Mouse (Mus musculus) frontal cortex, postnatal 25 days (tissue): ENCODE measurements around the gene Slc12a8.

ENCODE experiments used
- DNase-seq, 2 experiments: peaks; one replicate each; pipeline ENCODE4 v3.0.0; 2022; ENCODE audit warnings: low spot score in 2 of 2

Slc12a8 gene

GRCm38 (mm10) chr16:33612056-33612770 is 95.1 kb downstream of the Slc12a8 start:
- DNase-seq: no peak

- no peak for DNase-seq
Measured at GRCm38 (mm10) chr16:33615986-33616385, 98.9 kb downstream of the Slc12a8 start.

GRCm38 (mm10) chr16:33621836-33622235 is 104.7 kb downstream of the Slc12a8 start:
- DNase-seq: no peak

GRCm38 (mm10) chr16:33624586-33624985 is 107.5 kb downstream of the Slc12a8 start:
- no peak for DNase-seq

- no peak for DNase-seq
Measured at GRCm38 (mm10) chr16:33629539-33629938, 112.4 kb downstream of the Slc12a8 start.

GRCm38 (mm10) chr16:33635836-33636595 is 118.9 kb downstream of the Slc12a8 start:
- no peak for DNase-seq

GRCm38 (mm10) chr16:33641779-33642178 is 124.7 kb downstream of the Slc12a8 start:
- no peak for DNase-seq

GRCm38 (mm10) chr16:33653116-33653515 is 136.0 kb downstream of the Slc12a8 start:
- DNase-seq: no peak

GRCm38 (mm10) chr16:33655443-33655842 is 138.3 kb downstream of the Slc12a8 start:
- DNase-seq: no peak

- DNase-seq: no peak
Measured at GRCm38 (mm10) chr16:33657191-33657590, 140.1 kb downstream of the Slc12a8 start.

GRCm38 (mm10) chr16:33658121-33658520 is 141.0 kb downstream of the Slc12a8 start:
- no peak for DNase-seq

- no peak for DNase-seq
Measured at GRCm38 (mm10) chr16:33659521-33659920, 142.4 kb downstream of the Slc12a8 start.

GRCm38 (mm10) chr16:33660125-33660524 is 143.0 kb downstream of the Slc12a8 start:
- DNase-seq: no peak

- no peak for DNase-seq
Measured at GRCm38 (mm10) chr16:33662841-33663240, 145.7 kb downstream of the Slc12a8 start.

- no peak for DNase-seq
Measured at GRCm38 (mm10) chr16:33666226-33666625, 149.1 kb downstream of the Slc12a8 start.

- DNase-seq: no peak
Measured at GRCm38 (mm10) chr16:33666985-33667538, 149.9 kb downstream of the Slc12a8 start.

- no peak for DNase-seq
Measured at GRCm38 (mm10) chr16:33668448-33668847, 151.3 kb downstream of the Slc12a8 start.

- DNase-seq: no peak
Measured at GRCm38 (mm10) chr16:33669072-33669471, 151.9 kb downstream of the Slc12a8 start.

- no peak for DNase-seq
Measured at GRCm38 (mm10) chr16:33670340-33670739, 153.2 kb downstream of the Slc12a8 start.

- no peak for DNase-seq
Measured at GRCm38 (mm10) chr16:33670933-33671332, 153.8 kb downstream of the Slc12a8 start.

- no peak for DNase-seq
Measured at GRCm38 (mm10) chr16:33672188-33672587, 155.1 kb downstream of the Slc12a8 start.

- DNase-seq: no peak
Measured at GRCm38 (mm10) chr16:33672643-33673042, 155.5 kb downstream of the Slc12a8 start.
